Mouse (Mus musculus): Measurements from ENCODE around the gene Gm20767. TPM values are rescaled to one million over a fixed set of nuclear protein-coding genes. Genes with fewer than 3 reads are reported as not detected.
"Not testable (repeated sequence)": the region's sequence is repeated elsewhere in the genome, so short reads cannot be mapped to it uniquely, and the experiment has no call there.

Gm20767 gene
- polyA plus RNA-seq, 1 experiment from 2014 or later: not detected

DNA sequence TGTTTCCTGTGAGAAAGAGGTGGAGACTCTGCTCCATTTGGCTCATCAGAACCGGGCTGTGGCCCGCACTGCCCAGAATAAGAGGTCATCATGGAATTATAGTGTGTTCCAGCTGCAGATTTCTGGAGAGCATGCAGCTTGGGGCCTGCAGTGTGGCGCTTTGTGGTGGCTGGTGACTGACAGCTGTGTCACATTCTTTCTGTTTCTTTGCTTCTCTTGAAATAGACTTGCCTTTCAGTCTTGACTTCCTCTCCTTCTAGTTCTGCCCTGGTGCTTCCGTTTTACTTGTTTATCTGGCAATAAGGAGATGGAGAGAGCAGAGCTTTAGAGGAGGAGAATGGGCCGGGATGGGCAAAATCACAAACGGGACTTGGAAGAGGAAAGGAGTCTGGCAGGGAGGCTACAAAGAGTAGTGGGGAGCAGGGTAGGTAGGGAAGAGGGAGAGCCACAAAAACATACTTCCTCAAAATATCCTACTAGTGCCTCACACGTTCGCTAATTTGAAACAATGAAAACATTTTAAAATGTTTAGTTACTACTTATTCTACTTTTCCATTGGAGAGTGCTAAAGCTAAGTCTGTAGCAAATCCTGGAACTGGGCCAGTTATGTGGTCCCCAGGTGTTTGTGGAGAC is 56.3 kb downstream of the Gm20767 start:
- not testable (repeated sequence) for H3K27me3 ChIP-seq; ATAC-seq (ENCODE audit: insufficient number of reproducible peaks, low FRiP score, low TSS enrichment, low read depth); H3K36me3 ChIP-seq; H3K9ac ChIP-seq; H3K4me2 ChIP-seq; H3K27ac ChIP-seq; H3K4me3 ChIP-seq; H3K4me1 ChIP-seq; H3K9me3 ChIP-seq
- WGBS: 78% methylated on average over 6 of the region's 8 CpGs

Other genes starting within 250 kb of the Gm20767 start
- gene Tcstv1, start 245.5 kb upstream of the Gm20767 start, polyA plus RNA-seq (2015; fragmentation: Nextera tagmentation; extraction: Ambion mirVana): not detected in 2 replicates
- gene Gm21761, start 211.0 kb upstream of the Gm20767 start, polyA plus RNA-seq (2015; fragmentation: Nextera tagmentation; extraction: Ambion mirVana): not detected in 2 replicates
- gene B020031M17Rik, start 189.4 kb upstream of the Gm20767 start, polyA plus RNA-seq (2015; fragmentation: Nextera tagmentation; extraction: Ambion mirVana): not detected in 2 replicates
- gene Gm36079, start 113.2 kb upstream of the Gm20767 start, polyA plus RNA-seq (2015; fragmentation: Nextera tagmentation; extraction: Ambion mirVana): not detected in 2 replicates
- 0.23 TPM in 1 of 2 replicates, not detected in the other for gene Gm21188, start 88.1 kb upstream of the Gm20767 start, polyA plus RNA-seq (2015; fragmentation: Nextera tagmentation; extraction: Ambion mirVana)
- not detected in 2 replicates for gene Gm21818, start 32.2 kb downstream of the Gm20767 start, polyA plus RNA-seq (2015; fragmentation: Nextera tagmentation; extraction: Ambion mirVana)
- not detected in 2 replicates for gene Gm21762, start 75.7 kb downstream of the Gm20767 start, polyA plus RNA-seq (2015; fragmentation: Nextera tagmentation; extraction: Ambion mirVana)
- gene Gm21731, start 98.9 kb downstream of the Gm20767 start, polyA plus RNA-seq (2015; fragmentation: Nextera tagmentation; extraction: Ambion mirVana): not detected in 2 replicates
- gene AF067061, start 122.9 kb downstream of the Gm20767 start, polyA plus RNA-seq (2015; fragmentation: Nextera tagmentation; extraction: Ambion mirVana): not detected in 2 replicates
- gene BC147527, start 160.1 kb downstream of the Gm20767 start, polyA plus RNA-seq (2015; fragmentation: Nextera tagmentation; extraction: Ambion mirVana): 0.14 and 0.35 TPM in 2 replicates
- not detected in 2 replicates for gene Tcstv3, start 176.6 kb downstream of the Gm20767 start, polyA plus RNA-seq (2015; fragmentation: Nextera tagmentation; extraction: Ambion mirVana)

Measured in limb, embryonic 15.5 days (tissue).